In genomic region chr11:5563898-5564297, GRCm38 (mm10) we compare ENCODE assay signal across 26 mouse cellular contexts. TPM values are rescaled to one million over a fixed set of nuclear protein-coding genes. Genes with fewer than 3 reads are reported as not detected.
DNase-seq lines count a peak whose midpoint lies in the region; ATAC-seq and TF ChIP-seq lines count a peak whose summit lies in the region.
"Had no signal": no experiment of that assay in that cellular context is flagged by ENCODE, and none has a peak within 500 bp of the region (broad histone marks: within the 10 kb centered on the region; RNA-seq: fewer than 3 reads in every experiment).

No protein-coding gene starts in this region.

- no peak for TF ChIP-seq EP300 in liver, postnatal 0 days (IDR thresholded peaks at IDR 0.05; ENCODE audit: low read depth)

- H3K4me1 ChIP-seq in liver, postnatal 0 days (ENCODE audit: insufficient read depth) = no peaks in the 10 kb centered on the region; the same call in 1 of the 2 replicates
- H3K4me1 ChIP-seq in liver, embryonic 11.5 days (replicated peaks; ENCODE audit: control insufficient read depth, insufficient read depth, low read length) = peaks cover 12% of the 10 kb centered on the region
- H3K4me1 ChIP-seq: embryonic facial prominence, embryonic 15.5 days had no signal

- H3K36me3 ChIP-seq in liver, postnatal 0 days (replicated peaks; ENCODE audit: insufficient read depth, low read length) = no peaks in the 10 kb centered on the region
- H3K36me3 ChIP-seq in liver, embryonic 11.5 days (ENCODE audit: control insufficient read depth, insufficient read depth, low read length) = no peaks in the 10 kb centered on the region
- H3K36me3 ChIP-seq: embryonic facial prominence, embryonic 13.5 days; embryonic facial prominence, embryonic 15.5 days had no signal

- DNase-seq in heart, adult 11 months = peak; percentile 50
- DNase-seq in heart, postnatal 4 days = no peak
- DNase-seq in liver, postnatal 0 days = peak; percentile 8
- no peak for DNase-seq in liver, embryonic 11.5 days (ENCODE audit: low spot score)
- peak; percentile 36 for DNase-seq in testis, postnatal 10 days (ENCODE audit: low spot score)
- no peak for DNase-seq in testis, postnatal 14 days (ENCODE audit: low spot score)
- no peak for DNase-seq in embryo, embryonic 9.5 days (ENCODE audit: extremely low spot score)
- DNase-seq: adrenal gland, adult 8-10 months; adrenal gland, postnatal 14 days; adrenal gland, postnatal 36 days; cerebellum, adult 11-12 months; cerebellum, adult 2 months; cerebellum, adult 9-10 months; cerebellum, postnatal 10 days; cerebellum, postnatal 25 days had no signal

- WGBS in liver, postnatal 0 days (ENCODE audit: insufficient replicate concordance) = 75% methylated on average over 6 of the region's 6 CpGs
- WGBS in liver, embryonic 11.5 days = 69% methylated on average over 6 of the region's 6 CpGs

- H3K27ac ChIP-seq in liver, postnatal 0 days (ENCODE audit: low read depth) = no peak overlapping the region
- H3K27ac ChIP-seq in liver, embryonic 11.5 days (ENCODE audit: low read depth, low read length) = no peak overlapping the region
- H3K27ac ChIP-seq: embryonic facial prominence, embryonic 13.5 days; embryonic facial prominence, embryonic 15.5 days had no signal

- no peak for TF ChIP-seq CTCF in liver, postnatal 0 days (IDR thresholded peaks at IDR 0.05; ENCODE audit: low read depth)

- no peak overlapping the region for H3K4me2 ChIP-seq in liver, postnatal 0 days (ENCODE audit: low read depth, low read length)
- H3K4me2 ChIP-seq in liver, embryonic 11.5 days = no peak overlapping the region
- H3K4me2 ChIP-seq: embryonic facial prominence, embryonic 13.5 days; embryonic facial prominence, embryonic 15.5 days had no signal

- H3K27me3 ChIP-seq in liver, postnatal 0 days (ENCODE audit: insufficient read depth, low read length) = no peaks in the 10 kb centered on the region
- no peaks in the 10 kb centered on the region for H3K27me3 ChIP-seq in liver, embryonic 11.5 days (replicated peaks; ENCODE audit: control insufficient read depth, insufficient read depth, low read length)
- H3K27me3 ChIP-seq: embryonic facial prominence, embryonic 13.5 days; embryonic facial prominence, embryonic 15.5 days had no signal

- H3K4me3 ChIP-seq in liver, postnatal 0 days (ENCODE audit: low read depth, low read length) = no peak overlapping the region
- H3K4me3 ChIP-seq in liver, embryonic 11.5 days (ENCODE audit: low read depth, low read length) = no peak overlapping the region
- H3K4me3 ChIP-seq: embryonic facial prominence, embryonic 13.5 days; embryonic facial prominence, embryonic 15.5 days; erythroblast, embryonic 14.5 days had no signal

- no peak overlapping the region for H3K9ac ChIP-seq in liver, postnatal 0 days (replicated peaks)
- no peak overlapping the region for H3K9ac ChIP-seq in liver, embryonic 11.5 days (ENCODE audit: low read depth, low read length)
- H3K9ac ChIP-seq: embryonic facial prominence, embryonic 13.5 days; embryonic facial prominence, embryonic 15.5 days had no signal

- ATAC-seq in liver, postnatal 0 days = no peak
- ATAC-seq in liver, embryonic 11.5 days (replicated peaks; ENCODE audit: low FRiP score) = no peak
- ATAC-seq: activated CD4-positive, CD25-positive, alpha-beta regulatory T cell, adult 4 months; forebrain, embryonic 14.5 days; forebrain, embryonic 16.5 days had no signal

- H3K9me3 ChIP-seq in liver, postnatal 0 days (ENCODE audit: low read length) = no peaks in the 10 kb centered on the region
- H3K9me3 ChIP-seq in liver, embryonic 11.5 days (ENCODE audit: control insufficient read depth, low read length) = no peaks in the 10 kb centered on the region
- H3K9me3 ChIP-seq: embryonic facial prominence, embryonic 13.5 days; embryonic facial prominence, embryonic 15.5 days had no signal

RNA-seq across cellular contexts. Expression of gene Ankrd36, which starts 5.6 kb away (rescaled TPM):
- not detected for total RNA-seq in heart, postnatal 4 days (2021)
- 1.5 and 1.9 TPM in 2 replicates for polyA plus RNA-seq in liver, postnatal 0 days (2015; fragmentation: Nextera tagmentation; extraction: Ambion mirVana)
- polyA plus RNA-seq in liver, embryonic 11.5 days (2014; fragmentation: Nextera tagmentation; extraction: Ambion mirVana) = 0.73 and 0.82 TPM in 2 replicates
- total RNA-seq: adrenal gland, adult 18-20 months; adrenal gland, adult 8-10 months; adrenal gland, postnatal 14 days; adrenal gland, postnatal 36 days had no signal
- polyA plus RNA-seq: activated CD4-positive, CD25-positive, alpha-beta regulatory T cell, adult 4 months; C2C12; cerebellum, adult 2 months; cortical plate, adult 2 months; embryonic facial prominence, embryonic 11.5 days; embryonic facial prominence, embryonic 13.5 days; embryonic facial prominence, embryonic 15.5 days; erythroblast, embryonic 14.5 days; forebrain, embryonic 11.5 days; forebrain, embryonic 14.5 days; forebrain, embryonic 16.5 days had no signal

RNA-seq across cellular contexts. Expression of gene Ccdc117, which starts 21.9 kb away (rescaled TPM):
- 10 to 100 TPM; 11.3 to 14.1 TPM for total RNA-seq in heart, postnatal 4 days (2021)
- polyA plus RNA-seq in liver, postnatal 0 days (2015; fragmentation: Nextera tagmentation; extraction: Ambion mirVana) = 5.5 and 6.0 TPM in 2 replicates
- polyA plus RNA-seq in liver, embryonic 11.5 days (2014; fragmentation: Nextera tagmentation; extraction: Ambion mirVana) = 22.3 and 24.6 TPM in 2 replicates

RNA-seq across cellular contexts. Expression of gene Xbp1, which starts 43.4 kb away (rescaled TPM):
- 10 to 100 TPM; 51.2 to 65.4 TPM for total RNA-seq in heart, postnatal 4 days (2021)
- 119 and 137 TPM in 2 replicates for polyA plus RNA-seq in liver, postnatal 0 days (2015; fragmentation: Nextera tagmentation; extraction: Ambion mirVana)
- polyA plus RNA-seq in liver, embryonic 11.5 days (2014; fragmentation: Nextera tagmentation; extraction: Ambion mirVana) = 149 TPM in 2 replicates

Comparison
In these comparisons a context has a peak if more than half of its experiments do, and no peak if none do; other contexts are left out.
1. DNase-seq: peak in heart, adult 11 months (single experiment), liver, postnatal 0 days (single experiment) and testis, postnatal 10 days (single experiment); none in heart, postnatal 4 days (single experiment), liver, embryonic 11.5 days (single experiment), testis, postnatal 14 days (single experiment) and embryo, embryonic 9.5 days (single experiment).